Mouse (Mus musculus): Measurements from ENCODE around the gene Nkx2-9. TPM values are rescaled to one million over a fixed set of nuclear protein-coding genes. Genes with fewer than 3 reads are reported as not detected.

The Nkx2-9 gene
- polyA plus RNA-seq, 1 experiment, result not detected

- no peak for TF ChIP-seq MYOD1 (IDR thresholded peaks at IDR 0.05; ENCODE audit: control insufficient read depth, insufficient read length, low read depth)
- no peak for TF ChIP-seq CTCF (IDR thresholded peaks at IDR 0.05; ENCODE audit: control insufficient read depth, insufficient read depth, insufficient read length)
- no peak for TF ChIP-seq CEBPB (IDR thresholded peaks at IDR 0.05; ENCODE audit: low read depth)
- no peak for TF ChIP-seq USF1 (IDR thresholded peaks at IDR 0.05; ENCODE audit: low read depth)
- no peak for TF ChIP-seq MYOG (IDR thresholded peaks at IDR 0.05; ENCODE audit: control insufficient read depth, extremely low read depth, insufficient read length)
- no peak for TF ChIP-seq MAX (IDR thresholded peaks at IDR 0.05)
- no peak for TF ChIP-seq FOSL1 (IDR thresholded peaks at IDR 0.05; ENCODE audit: insufficient read depth, low read length, poor library complexity, severe bottlenecking)
- peaks cover 4% of the 10 kb centered on the region for H3K27me3 ChIP-seq (ENCODE audit: control insufficient read depth, insufficient read depth, insufficient read length)
- no peaks in the 10 kb centered on the region for H3K79me2 ChIP-seq (ENCODE audit: control insufficient read depth, insufficient read depth)
- H3K79me3 ChIP-seq (ENCODE audit: low read depth), result no peaks in the 10 kb centered on the region
- H3K36me3 ChIP-seq (ENCODE audit: control insufficient read depth, insufficient read depth), result no peaks in the 10 kb centered on the region
- H3K4me3 ChIP-seq (ENCODE audit: insufficient read depth, poor library complexity, severe bottlenecking), result no peak overlapping the region
- H3ac ChIP-seq (ENCODE audit: control insufficient read depth, insufficient read length, low read depth), result no peak overlapping the region
Observed at GRCm38 (mm10) chr12:56614513-56614912, 1.4 kb upstream of the Nkx2-9 start.

- no peaks in the 10 kb centered on the region for H3K79me2 ChIP-seq (ENCODE audit: control insufficient read depth, insufficient read depth)
- H3ac ChIP-seq (ENCODE audit: control insufficient read depth, insufficient read length, low read depth), result no peak overlapping the region
- H3K4me3 ChIP-seq (ENCODE audit: insufficient read depth, poor library complexity, severe bottlenecking), result no peak overlapping the region
- H3K36me3 ChIP-seq (ENCODE audit: control insufficient read depth, insufficient read depth), result no peaks in the 10 kb centered on the region
- H3K27me3 ChIP-seq (ENCODE audit: control insufficient read depth, insufficient read depth, insufficient read length), result peaks cover 4% of the 10 kb centered on the region
- TF ChIP-seq FOSL1 (IDR thresholded peaks at IDR 0.05; ENCODE audit: insufficient read depth, low read length, poor library complexity, severe bottlenecking), result no peak
- no peak for TF ChIP-seq MYOD1 (IDR thresholded peaks at IDR 0.05; ENCODE audit: control insufficient read depth, insufficient read length, low read depth)
- TF ChIP-seq USF1 (IDR thresholded peaks at IDR 0.05; ENCODE audit: low read depth), result no peak
- no peak for TF ChIP-seq MYOG (IDR thresholded peaks at IDR 0.05; ENCODE audit: control insufficient read depth, extremely low read depth, insufficient read length)
- TF ChIP-seq CTCF (IDR thresholded peaks at IDR 0.05; ENCODE audit: control insufficient read depth, insufficient read depth, insufficient read length), result no peak
- no peak for TF ChIP-seq CEBPB (IDR thresholded peaks at IDR 0.05; ENCODE audit: low read depth)
- no peak for TF ChIP-seq MAX (IDR thresholded peaks at IDR 0.05)
- H3K79me3 ChIP-seq (ENCODE audit: low read depth), result no peaks in the 10 kb centered on the region
Observed at GRCm38 (mm10) chr12:56613916-56614510, 929 bp upstream of the Nkx2-9 start.

GRCm38 (mm10) chr12:56613438-56613830 is 350 bp upstream of the Nkx2-9 start:
- no peak for TF ChIP-seq USF1 (IDR thresholded peaks at IDR 0.05; ENCODE audit: low read depth)
- TF ChIP-seq MAX (IDR thresholded peaks at IDR 0.05), result no peak
- no peak for TF ChIP-seq MYOD1 (IDR thresholded peaks at IDR 0.05; ENCODE audit: control insufficient read depth, insufficient read length, low read depth)
- no peak for TF ChIP-seq CTCF (IDR thresholded peaks at IDR 0.05; ENCODE audit: control insufficient read depth, insufficient read depth, insufficient read length)
- no peak for TF ChIP-seq MYOG (IDR thresholded peaks at IDR 0.05; ENCODE audit: control insufficient read depth, extremely low read depth, insufficient read length)
- no peak for TF ChIP-seq CEBPB (IDR thresholded peaks at IDR 0.05; ENCODE audit: low read depth)
- no peak for TF ChIP-seq FOSL1 (IDR thresholded peaks at IDR 0.05; ENCODE audit: insufficient read depth, low read length, poor library complexity, severe bottlenecking)
- no peaks in the 10 kb centered on the region for H3K36me3 ChIP-seq (ENCODE audit: control insufficient read depth, insufficient read depth)
- no peak overlapping the region for H3ac ChIP-seq (ENCODE audit: control insufficient read depth, insufficient read length, low read depth)
- no peaks in the 10 kb centered on the region for H3K79me2 ChIP-seq (ENCODE audit: control insufficient read depth, insufficient read depth)
- H3K27me3 ChIP-seq (ENCODE audit: control insufficient read depth, insufficient read depth, insufficient read length), result peaks cover 4% of the 10 kb centered on the region
- no peaks in the 10 kb centered on the region for H3K79me3 ChIP-seq (ENCODE audit: low read depth)
- no peak overlapping the region for H3K4me3 ChIP-seq (ENCODE audit: insufficient read depth, poor library complexity, severe bottlenecking)

GRCm38 (mm10) chr12:56612349-56612735 is 742 bp downstream of the Nkx2-9 start:
- Histone ChIP-seq H3K79me3 (ENCODE audit: low read depth) (no peaks in the 10 kb centered on the region), H3ac (ENCODE audit: control insufficient read depth, insufficient read length, low read depth) (no peak overlapping the region), H3K4me3 (ENCODE audit: insufficient read depth, poor library complexity, severe bottlenecking) (no peak overlapping the region), H3K36me3 (ENCODE audit: control insufficient read depth, insufficient read depth) (no peaks in the 10 kb centered on the region), H3K79me2 (ENCODE audit: control insufficient read depth, insufficient read depth) (no peaks in the 10 kb centered on the region), H3K27me3 (ENCODE audit: control insufficient read depth, insufficient read depth, insufficient read length) (peaks cover 4% of the 10 kb centered on the region)
- TF ChIP-seq USF1 (IDR thresholded peaks at IDR 0.05; ENCODE audit: low read depth) (no peak), MYOG (IDR thresholded peaks at IDR 0.05; ENCODE audit: control insufficient read depth, extremely low read depth, insufficient read length) (no peak), CTCF (IDR thresholded peaks at IDR 0.05; ENCODE audit: control insufficient read depth, insufficient read depth, insufficient read length) (no peak), CEBPB (IDR thresholded peaks at IDR 0.05; ENCODE audit: low read depth) (no peak), FOSL1 (IDR thresholded peaks at IDR 0.05; ENCODE audit: insufficient read depth, low read length, poor library complexity, severe bottlenecking) (no peak), MAX (IDR thresholded peaks at IDR 0.05) (no peak), MYOD1 (IDR thresholded peaks at IDR 0.05; ENCODE audit: control insufficient read depth, insufficient read length, low read depth) (no peak)

- TF ChIP-seq MAX (IDR thresholded peaks at IDR 0.05) (no peak), USF1 (IDR thresholded peaks at IDR 0.05; ENCODE audit: low read depth) (no peak), CTCF (IDR thresholded peaks at IDR 0.05; ENCODE audit: control insufficient read depth, insufficient read depth, insufficient read length) (no peak), CEBPB (IDR thresholded peaks at IDR 0.05; ENCODE audit: low read depth) (no peak), MYOD1 (IDR thresholded peaks at IDR 0.05; ENCODE audit: control insufficient read depth, insufficient read length, low read depth) (no peak), FOSL1 (IDR thresholded peaks at IDR 0.05; ENCODE audit: insufficient read depth, low read length, poor library complexity, severe bottlenecking) (no peak), MYOG (IDR thresholded peaks at IDR 0.05; ENCODE audit: control insufficient read depth, extremely low read depth, insufficient read length) (no peak)
- Histone ChIP-seq H3K4me3 (ENCODE audit: insufficient read depth, poor library complexity, severe bottlenecking) (no peak overlapping the region), H3K36me3 (ENCODE audit: control insufficient read depth, insufficient read depth) (no peaks in the 10 kb centered on the region), H3K79me3 (ENCODE audit: low read depth) (no peaks in the 10 kb centered on the region), H3ac (ENCODE audit: control insufficient read depth, insufficient read length, low read depth) (no peak overlapping the region), H3K27me3 (ENCODE audit: control insufficient read depth, insufficient read depth, insufficient read length) (peaks cover 4% of the 10 kb centered on the region), H3K79me2 (ENCODE audit: control insufficient read depth, insufficient read depth) (no peaks in the 10 kb centered on the region)
Observed at GRCm38 (mm10) chr12:56611504-56612348, 1.4 kb downstream of the Nkx2-9 start.

All from C2C12 (cell line).